Mouse (Mus musculus): ENCODE data around the gene Tspan2.

DNA sequence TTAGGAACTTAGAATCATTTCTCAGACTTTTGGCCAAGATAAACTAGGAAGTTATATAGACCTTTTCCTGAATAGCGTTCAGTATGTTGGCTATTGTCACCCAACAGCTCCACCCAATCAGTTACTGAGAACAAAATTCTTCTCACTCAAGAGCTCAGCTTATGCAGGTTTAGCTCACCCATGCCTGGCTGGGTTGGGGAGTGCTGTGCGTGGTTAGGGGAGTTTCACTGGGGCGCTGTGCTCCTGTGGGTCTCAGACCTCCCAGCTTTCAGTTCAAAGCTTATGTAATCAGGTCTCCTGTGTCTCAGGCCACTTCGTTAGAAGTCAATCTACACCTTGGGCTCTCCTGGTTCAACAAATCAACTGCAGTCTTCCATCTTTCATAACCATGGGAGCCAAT lies 11.2 kb upstream of the Tspan2 start:
- no peak for TF ChIP-seq CTCF (IDR thresholded peaks at IDR 0.05; ENCODE audit: low read depth, low read length)
- no peak for TF ChIP-seq POLR2A (IDR thresholded peaks at IDR 0.05; ENCODE audit: extremely low read depth, insufficient read depth, low read length)

Data from liver, adult 2 months (tissue).